Mouse (Mus musculus): Measurements from ENCODE around the gene Rbmy.
"Not testable (repeated sequence)": the region's sequence is repeated elsewhere in the genome, so short reads cannot be mapped to it uniquely, and the experiment has no call there.

Gene Rbmy

DNA sequence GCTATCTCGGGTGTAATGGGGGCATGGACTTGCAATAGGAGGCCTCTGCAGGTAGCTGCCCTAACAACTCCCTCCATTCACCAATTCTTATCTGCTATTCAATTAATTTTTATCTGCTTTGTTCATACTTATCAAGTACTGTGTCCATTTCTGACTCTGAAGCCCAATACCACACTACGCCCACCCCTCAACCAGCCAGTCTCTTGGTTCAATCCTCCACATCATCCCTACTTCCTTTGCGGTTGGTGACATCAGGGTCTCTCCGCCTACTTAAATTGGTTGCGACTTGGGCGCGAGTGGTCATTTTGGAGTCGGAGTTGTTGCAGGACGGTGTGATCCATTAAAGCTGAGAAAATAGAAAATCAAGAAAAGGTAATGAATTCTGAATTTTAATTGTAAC lies at the start of gene Rbmy, which contains the start of gene Gm10256:
Rbmy (plus strand) TSS at position 301 of the 400 bp plus-strand sequence.
Gm10256 (plus strand) TSS at position 320 of the 400 bp plus-strand sequence.
- not testable (repeated sequence) for DNase-seq

DNA sequence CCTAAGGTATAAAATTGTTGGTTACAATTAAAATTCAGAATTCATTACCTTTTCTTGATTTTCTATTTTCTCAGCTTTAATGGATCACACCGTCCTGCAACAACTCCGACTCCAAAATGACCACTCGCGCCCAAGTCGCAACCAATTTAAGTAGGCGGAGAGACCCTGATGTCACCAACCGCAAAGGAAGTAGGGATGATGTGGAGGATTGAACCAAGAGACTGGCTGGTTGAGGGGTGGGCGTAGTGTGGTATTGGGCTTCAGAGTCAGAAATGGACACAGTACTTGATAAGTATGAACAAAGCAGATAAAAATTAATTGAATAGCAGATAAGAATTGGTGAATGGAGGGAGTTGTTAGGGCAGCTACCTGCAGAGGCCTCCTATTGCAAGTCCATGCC lies 34.4 kb upstream of the Rbmy start, which contains the start of gene Gm4064:
Gm4064 (minus strand) TSS at position 101 of the 400 bp plus-strand sequence.
- DNase-seq, result not testable (repeated sequence)

Measured in spleen, adult 18-20 months (tissue).